Mouse (Mus musculus) c-Kit-negative CD71-positive TER-119-positive erythroid progenitor cells, embryonic 14.5 days (primary cell): ENCODE measurements around the gene Slc27a3.

Source experiments
- DNase-seq: peaks from one replicate; pipeline ENCODE4 v3.0.0-alpha.2; 2013; ENCODE audit warnings: low read depth, low spot score

Slc27a3 gene

GRCm38 (mm10) chr3:90389511-90390490 lies at the start of gene Slc27a3:
TSS of gene Slc27a3 (minus strand) at chr3:90389938.
- no peak for DNase-seq

DNA sequence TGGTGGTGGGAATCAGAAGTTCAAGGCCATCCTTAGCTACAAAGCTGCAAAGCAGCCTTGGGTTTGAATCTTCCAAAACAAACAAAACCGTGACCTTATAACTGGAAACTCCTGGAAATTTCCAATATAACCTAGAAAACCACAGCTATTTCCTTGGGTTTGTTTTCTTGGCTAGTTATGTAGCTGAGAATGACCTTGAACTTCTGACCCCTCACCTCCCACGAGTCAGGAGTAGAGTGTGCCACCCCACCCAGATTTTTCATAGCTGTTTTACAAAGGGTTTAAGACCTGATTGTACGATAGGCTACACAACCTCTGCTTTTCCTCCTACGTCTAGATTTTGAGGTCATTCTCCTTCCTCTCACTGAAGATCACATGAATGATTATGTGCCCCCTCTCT lies 47.4 kb upstream of the Slc27a3 start:
- DNase-seq = no peak

DNA sequence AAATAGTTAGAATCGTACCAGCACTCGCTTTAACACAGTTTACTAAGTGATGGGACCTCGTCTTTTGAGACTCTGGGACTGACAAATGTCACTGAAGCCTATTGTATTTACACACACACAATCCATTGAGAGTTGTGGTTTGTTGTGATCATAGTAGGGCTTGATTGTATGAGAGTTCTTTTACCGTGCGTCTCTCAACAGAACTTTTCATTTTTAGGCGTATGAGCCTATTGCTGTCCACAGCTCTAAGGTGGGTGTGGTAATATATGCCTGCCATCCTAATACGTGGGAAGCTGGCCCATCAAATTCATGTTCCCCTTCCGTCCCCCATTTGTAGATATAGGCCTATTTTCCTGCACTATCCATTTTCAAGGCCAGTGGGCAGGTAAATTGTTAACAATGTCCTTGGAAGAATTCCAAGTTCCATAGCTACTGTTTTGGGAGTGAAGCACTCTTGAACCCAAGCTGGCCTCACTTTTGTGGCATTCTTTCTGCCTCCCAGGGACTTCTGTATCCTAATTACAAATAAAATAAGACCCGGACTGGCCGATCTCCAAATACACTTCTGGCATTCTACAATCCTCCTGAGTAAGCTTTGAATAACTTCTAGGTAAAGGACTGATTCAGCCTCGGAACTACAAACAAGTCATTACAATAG lies 44.5 kb upstream of the Slc27a3 start:
- DNase-seq = no peak

DNA sequence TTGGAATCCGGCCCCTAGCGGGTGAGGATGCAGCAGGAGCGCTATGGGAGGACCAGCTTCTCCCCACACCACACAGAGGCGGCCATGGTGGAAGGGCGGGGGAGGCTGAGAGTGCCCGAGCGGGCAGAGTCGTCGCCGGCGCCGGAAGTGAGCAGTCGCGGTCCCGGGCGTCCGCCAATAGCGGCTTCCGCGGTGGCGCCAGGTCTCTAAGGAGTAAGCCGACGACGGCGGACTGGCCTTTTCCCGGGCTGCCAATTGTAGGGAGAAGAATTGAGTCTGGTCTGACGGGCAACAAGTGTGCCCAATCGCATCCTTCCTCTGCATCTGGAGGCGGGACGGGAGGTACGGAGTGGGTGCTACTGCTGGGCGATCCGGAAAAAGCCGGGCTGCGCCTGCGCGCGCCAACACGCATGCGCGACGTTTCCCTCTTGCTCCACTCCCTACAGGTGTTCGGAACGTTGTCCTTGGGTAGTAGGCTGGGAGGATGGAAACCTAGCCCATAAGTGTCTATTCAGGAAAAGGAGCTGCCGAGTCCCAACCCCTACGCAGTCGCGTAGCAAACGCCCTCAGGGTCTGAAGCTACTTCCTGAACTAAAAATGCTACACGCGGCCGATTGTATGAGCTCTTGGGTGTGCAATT lies 43.8 kb upstream of the Slc27a3 start, which contains the start of gene Ints3:
Gene Ints3 (minus strand): TSS at position 242 of the 640 bp plus-strand sequence.
- DNase-seq = peak; percentile 98

DNA sequence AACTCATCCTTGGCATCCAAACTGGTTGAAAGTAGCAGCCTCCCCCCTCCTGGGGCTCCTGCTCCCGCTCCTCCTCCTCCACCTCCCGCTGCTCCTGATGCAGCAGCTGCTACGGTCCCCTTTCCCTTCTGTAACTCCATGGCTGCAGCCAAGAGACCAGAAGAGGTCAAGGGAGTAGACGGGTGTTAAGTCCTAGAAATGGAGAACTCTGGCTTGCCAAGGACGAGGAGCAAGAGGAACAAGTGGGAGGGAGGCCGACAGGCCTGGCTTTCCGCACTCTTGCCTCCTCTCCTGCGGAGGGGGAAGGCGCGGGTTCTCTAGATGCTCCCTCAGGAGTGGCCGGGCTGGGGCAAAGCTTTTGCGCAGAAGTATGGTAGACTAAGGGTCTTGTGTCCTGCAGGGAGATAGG lies 43.1 kb upstream of the Slc27a3 start:
- peak; percentile 46 for DNase-seq

- no peak for DNase-seq
These were observed 42.6 kb upstream of the Slc27a3 start for GRCm38 (mm10) chr3:90432348-90432747.

DNA sequence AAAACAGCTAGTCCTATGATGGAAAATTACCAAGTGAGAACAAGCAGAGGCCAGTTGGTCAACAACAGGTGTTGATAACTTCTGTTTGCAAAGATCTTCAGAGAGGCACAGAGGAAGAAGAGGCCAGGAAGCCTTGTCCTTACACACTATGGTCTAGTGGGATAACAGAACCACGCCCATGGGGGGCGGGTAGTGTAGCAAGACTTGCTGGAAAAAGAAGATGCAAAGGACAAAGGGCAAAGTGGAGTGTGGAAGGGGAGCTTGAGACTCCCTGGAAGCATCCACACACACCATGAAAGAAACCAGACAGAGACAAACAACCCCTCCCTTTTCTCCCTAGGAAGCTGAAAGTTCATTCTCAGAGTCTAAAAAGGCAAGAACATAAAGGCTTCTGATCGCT lies 39.8 kb upstream of the Slc27a3 start:
- DNase-seq = no peak

- DNase-seq = no peak
These were observed 38.4 kb upstream of the Slc27a3 start for GRCm38 (mm10) chr3:90428186-90428585.

DNA sequence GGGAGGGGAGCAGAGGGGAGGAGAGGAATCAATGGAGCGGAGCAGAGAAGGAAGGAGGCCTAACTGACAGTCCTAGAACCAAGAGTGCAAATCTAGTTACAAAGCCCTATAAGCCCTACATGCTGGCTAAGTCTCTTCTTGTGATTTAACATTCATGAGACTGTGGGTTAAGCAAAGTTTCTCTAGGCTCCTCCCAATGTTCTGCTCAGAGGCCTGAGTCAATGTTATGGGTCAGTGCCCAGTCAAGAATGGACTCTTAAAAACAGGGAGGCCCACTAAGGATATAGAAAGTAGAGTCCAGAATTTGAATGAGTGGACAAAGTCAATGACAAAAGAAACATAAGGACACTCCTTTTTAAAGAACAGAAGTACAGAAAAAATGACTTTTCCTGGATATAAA lies 37.8 kb upstream of the Slc27a3 start:
- DNase-seq = no peak

GRCm38 (mm10) chr3:90425499-90425898 lies 35.8 kb upstream of the Slc27a3 start:
- DNase-seq = no peak

GRCm38 (mm10) chr3:90423549-90423948 lies 33.8 kb upstream of the Slc27a3 start:
- no peak for DNase-seq

DNA sequence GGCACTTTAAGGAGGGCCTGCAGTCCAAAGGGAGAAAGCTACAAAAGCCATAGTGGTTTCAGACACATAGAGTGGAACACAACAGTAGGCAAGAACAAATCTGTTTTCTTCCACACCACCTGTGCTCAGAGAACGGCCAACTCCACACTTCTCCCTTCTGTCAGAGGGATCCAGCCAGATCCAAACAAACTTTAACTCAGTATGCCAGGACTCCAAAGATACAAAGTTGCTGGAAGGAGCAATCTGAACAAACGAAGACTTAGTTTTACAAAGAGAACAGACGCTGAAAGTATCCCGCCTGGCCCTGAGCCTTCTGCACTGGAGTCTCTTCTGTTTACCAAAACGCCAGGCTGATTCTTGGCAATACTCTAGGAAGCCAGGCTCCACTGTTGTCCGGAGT lies 31.0 kb upstream of the Slc27a3 start:
- DNase-seq = no peak

DNA sequence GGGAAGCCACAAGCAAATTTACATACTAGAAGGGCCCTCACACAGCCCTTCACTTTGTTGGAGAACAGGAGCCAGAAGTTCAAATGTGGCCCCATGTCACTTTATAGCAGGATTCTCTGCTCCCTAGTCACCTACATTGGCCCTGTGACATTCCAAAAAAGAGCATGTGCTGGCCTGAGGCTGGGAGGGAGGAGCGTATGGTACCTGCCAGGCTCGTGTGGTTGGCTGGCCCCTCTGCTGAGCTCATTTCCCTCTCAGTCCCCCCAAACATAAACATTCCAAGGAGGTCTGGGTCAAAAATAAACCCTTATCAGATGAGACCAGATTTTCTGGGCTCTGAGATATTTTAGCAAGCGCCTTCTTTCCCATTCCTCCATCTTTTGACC lies 23.3 kb upstream of the Slc27a3 start:
- no peak for DNase-seq

- DNase-seq = no peak
These were observed 22.7 kb upstream of the Slc27a3 start for GRCm38 (mm10) chr3:90412312-90413010.

DNA sequence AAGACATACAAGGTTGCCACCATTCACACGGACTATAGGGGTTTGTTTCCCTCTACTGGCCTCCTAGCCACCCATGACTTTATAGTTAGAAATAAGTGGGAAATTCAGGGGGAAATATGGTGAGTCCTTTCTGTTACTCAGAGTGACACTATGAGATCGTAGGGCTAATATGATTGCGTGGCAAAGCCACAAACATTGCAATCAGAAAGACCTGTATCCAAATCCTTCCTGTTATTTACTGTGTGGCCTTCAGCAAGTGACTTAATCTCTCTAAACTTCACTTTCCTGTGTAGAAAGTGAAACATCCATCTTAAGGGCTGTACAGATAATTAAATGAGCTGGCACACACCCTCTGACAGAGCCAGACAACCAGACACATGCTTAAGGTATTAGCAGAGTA lies 19.0 kb upstream of the Slc27a3 start:
- DNase-seq = no peak

DNA sequence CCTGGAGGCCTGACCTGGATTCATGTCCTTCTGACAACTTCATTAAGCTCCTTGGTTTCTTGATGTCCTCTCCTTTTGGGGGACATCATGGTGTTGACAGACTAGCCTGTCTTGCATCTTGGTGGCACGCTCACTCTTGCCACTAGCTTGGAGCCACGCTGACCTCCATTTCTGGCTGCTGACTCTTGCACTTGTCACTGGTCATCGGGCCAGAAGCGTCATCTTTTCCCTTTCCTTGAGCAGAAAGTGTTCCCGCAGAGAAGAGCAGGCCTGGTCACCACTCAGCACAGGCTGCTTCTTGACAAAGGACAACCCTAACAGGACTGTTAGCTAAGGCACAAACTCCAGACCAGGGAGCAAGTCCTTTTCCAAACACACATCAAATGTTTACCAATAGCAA lies 16.7 kb upstream of the Slc27a3 start:
- DNase-seq = no peak

DNA sequence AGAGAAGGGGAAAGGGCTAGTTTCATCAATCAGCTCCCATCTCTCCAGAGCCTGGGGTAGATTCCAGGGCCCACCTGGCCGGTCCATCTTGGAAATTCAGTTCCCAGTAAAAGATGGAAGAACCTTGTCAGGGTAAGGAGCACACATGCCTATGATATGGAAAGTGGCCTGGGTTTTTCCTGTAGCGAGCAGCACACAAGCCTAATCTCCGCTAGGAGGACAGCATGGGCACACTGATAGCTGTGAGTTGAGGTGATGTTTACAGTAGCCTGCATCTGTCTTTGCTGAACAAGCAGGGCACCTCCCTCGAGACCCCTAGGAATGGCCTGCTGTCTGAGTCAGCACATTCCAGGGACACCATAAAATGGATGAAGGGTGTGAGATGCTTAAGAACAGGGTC lies 14.9 kb upstream of the Slc27a3 start:
- DNase-seq = no peak

DNA sequence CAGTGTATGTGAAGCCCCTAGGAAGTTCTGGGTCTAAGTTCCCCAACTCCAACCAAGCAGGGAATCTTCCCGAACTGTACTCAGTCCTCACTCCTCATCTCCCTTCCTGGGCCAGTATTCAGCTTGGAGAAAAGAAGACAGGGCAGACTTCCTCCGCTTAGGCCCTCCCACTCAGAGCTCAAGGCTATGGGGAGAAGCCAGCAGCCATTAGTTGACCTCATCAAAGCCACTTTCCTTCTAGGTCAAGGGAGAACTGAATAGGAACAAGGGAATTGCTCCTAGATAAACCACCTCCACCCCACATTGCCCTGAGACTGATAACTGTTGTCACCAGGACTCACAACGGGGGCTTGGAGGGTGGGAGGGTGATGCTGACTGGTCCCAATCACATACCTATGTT lies 14.4 kb upstream of the Slc27a3 start:
- DNase-seq = no peak

DNA sequence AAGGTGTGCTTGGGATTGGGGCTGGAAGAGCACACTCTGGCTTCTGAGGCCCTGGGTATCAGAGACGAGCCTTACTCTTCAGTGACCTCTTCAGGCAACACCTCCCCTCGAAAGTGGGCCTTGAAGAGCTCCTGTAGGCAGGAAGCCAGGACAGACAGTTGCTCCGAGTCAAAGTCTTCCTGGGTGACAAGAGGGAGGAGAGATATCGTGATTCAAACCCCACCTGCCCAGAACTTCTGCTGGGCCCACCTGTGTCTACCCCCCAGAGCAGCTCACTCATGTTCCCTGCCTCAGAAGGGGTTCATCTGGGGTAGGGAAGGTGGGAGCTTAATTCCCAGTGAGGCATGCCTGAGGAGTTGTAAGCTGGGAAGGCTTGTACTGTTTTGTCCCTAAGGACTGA lies 11.3 kb upstream of the Slc27a3 start:
- no peak for DNase-seq

DNA sequence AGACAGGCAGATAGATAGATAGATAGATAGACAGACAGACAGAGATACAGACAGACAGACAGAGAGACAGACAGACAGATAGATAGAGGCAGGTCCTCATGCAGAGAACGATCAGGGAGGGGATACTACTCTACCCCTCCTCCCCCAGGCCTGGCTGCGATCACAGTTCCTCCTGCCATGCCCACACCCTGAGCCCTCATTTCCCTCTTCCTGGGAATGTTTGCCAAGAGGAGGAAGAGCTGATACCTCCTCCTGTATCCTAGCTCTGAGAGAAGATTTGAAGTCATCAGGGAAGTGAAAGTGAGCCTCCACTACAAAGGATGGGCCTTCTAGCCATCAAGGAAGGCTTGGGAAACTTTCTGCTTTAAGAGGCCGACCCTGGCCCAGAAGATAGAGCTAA lies 5.9 kb upstream of the Slc27a3 start:
- DNase-seq = no peak

DNA sequence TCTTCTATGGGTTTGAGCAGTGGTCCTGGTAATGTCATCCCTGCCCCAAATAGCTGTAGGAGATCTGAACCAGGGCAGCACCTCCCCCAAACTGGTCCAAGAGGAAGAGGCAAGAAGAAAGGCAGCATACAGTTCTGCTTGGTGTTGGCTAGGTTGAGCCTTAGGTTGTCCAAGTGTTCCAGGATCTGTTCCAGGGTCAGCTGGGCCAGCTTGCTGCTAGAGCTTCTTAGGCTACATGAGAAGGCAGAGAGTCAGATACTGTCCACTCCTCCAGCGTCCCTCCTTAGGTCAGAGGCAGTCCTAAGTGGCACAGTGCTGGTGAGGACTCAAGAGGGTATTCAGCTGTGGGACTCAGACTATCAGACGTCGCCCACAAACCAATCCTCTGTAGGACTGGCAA lies 2.9 kb upstream of the Slc27a3 start:
- DNase-seq = no peak

GRCm38 (mm10) chr3:90391941-90392340 lies 2.2 kb upstream of the Slc27a3 start:
- no peak for DNase-seq
